Mouse (Mus musculus) right cerebral cortex, postnatal 4 days (tissue): ENCODE data around the gene Ulk1.
A peak's percentile ranks its signal among the peaks of the same experiment; 100 is the strongest.
"Not testable (repeated sequence)": the region's sequence is repeated elsewhere in the genome, so short reads cannot be mapped to it uniquely, and the experiment has no call there.

ENCODE experiments used
- DNase-seq: peaks from one replicate; pipeline ENCODE4 v3.0.0-alpha.2; 2022

The Ulk1 gene

GRCm38 (mm10) chr5:110804012-110804743 is 5.7 kb downstream of the Ulk1 start:
- no peak for DNase-seq

DNA sequence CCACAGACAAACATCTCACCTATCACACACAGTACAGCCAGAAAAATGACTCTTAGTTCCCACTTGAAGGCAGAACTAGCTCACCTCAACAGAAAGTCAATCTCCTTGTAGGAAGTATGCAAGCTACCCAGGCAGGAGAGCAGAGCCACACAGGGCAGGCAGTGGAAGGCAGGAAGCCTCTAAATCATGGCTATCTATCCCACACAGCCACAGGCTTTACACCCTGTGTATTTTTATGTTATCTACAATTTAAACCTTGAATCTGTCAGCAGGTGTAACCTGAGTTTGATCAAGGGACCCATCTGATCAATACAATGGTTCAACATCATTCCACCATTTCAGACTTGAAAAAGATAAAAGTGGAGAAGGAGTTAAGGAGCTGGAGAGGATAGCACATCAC is 7.1 kb downstream of the Ulk1 start:
- no peak for DNase-seq

DNA sequence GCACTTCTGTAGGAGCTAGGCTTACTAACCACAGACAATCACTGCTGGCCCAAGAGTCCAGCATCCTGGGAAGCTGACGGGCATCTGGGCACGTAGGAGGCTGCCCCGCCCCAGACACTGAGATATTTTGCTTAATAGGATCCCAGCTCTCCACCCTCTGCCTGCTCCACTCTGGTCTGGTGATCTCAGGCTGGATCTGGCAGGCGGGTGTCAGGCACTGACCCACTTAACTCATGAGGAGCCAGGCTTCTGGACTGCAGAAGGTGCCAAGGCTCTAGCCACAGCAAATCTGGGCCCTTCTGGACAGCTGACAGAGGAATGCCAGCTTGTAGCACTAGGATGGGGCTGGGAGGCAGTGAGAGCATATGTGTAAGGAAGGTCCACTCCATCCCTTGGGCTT is 7.7 kb downstream of the Ulk1 start:
- no peak for DNase-seq

- DNase-seq, result no peak
These were observed 8.8 kb downstream of the Ulk1 start for GRCm38 (mm10) chr5:110801036-110801624.

GRCm38 (mm10) chr5:110797696-110798095 is 12.2 kb downstream of the Ulk1 start:
- DNase-seq, result no peak

GRCm38 (mm10) chr5:110794363-110794762 is 15.5 kb downstream of the Ulk1 start:
- no peak for DNase-seq

GRCm38 (mm10) chr5:110788684-110789083 is 21.2 kb downstream of the Ulk1 start:
- DNase-seq, result peak; percentile 33

GRCm38 (mm10) chr5:110786081-110786835 is 23.6 kb downstream of the Ulk1 start:
- DNase-seq, result no peak

GRCm38 (mm10) chr5:110783150-110783549 is 26.7 kb downstream of the Ulk1 start:
- no peak for DNase-seq

GRCm38 (mm10) chr5:110781529-110782238 is 28.2 kb downstream of the Ulk1 start:
- no peak for DNase-seq

GRCm38 (mm10) chr5:110780761-110781528 is 29.0 kb downstream of the Ulk1 start:
- no peak for DNase-seq

DNA sequence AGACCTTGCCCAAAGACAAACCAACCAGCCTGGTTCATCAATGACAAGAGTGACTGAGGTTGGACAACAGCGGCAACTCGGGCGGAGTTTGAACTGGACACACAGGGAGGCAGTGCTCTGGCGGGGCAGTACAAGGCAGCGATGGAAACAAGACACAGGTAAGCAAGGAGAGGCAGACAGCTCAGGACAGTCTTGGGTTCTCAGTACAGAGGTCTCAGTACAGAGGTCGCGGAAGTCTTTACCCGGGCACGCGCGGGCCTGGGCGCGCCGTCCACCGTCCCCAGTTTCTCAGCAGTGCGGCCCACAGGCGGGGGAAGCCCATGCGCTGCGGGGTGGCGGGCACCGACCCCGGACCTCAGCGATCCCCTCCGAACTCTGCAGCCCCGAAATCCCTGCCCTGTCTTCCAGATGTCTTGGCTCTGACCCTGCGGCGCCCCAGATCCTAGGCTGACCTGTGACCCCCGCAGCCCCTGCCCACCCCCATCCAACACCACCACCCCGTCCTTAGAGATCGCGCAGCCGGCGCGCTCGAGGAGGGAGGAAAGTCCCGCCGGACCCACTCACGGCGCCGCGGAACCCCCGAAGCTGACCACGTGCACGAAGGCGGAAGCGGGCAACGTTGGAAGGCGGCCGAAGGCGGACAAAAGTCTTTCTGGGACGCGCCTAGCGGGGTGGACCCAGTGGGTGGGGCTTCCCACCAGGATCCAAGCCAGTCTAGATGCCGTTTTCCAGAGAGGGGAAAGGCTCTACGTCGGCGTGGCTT is 29.7 kb downstream of the Ulk1 start, which contains the start of gene Pus1:
Gene Pus1 (minus strand): TSS at position 662 of the 763 bp plus-strand sequence.
- DNase-seq, result peak; percentile 91

DNA sequence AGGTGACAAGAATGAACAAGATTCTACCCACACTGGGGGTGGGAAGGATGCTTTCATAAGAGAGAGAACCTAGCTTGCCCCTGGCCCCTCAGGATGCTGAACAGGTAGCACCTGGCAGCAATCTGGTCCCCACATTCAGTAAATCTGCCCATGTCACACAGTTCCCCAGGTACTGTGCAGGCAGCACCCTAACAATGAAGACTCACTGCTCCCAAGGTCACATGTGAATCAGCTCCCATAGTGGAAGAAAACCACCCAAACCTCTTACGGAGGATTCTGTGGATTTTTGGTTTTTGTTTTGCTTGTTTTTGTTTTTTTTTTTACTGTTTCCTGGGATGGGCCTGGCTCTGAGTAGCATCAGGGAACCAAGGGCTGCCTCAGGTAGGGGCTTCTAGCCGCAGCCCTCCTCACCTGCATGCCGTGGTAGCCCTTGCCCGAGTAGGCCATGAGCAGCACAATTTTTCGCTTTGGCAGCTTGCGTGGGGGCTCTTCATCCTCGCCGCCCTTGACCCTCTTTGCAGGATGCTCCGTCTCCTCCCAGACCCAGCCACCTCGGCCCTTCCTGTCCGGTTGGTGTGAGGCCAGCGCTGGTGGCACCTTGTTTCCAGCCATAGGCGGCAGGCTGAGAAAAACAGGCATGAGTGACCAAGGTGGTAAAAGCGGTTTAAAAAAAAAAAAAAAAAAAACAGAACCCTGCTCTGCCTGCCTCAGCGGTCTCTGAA is 30.5 kb downstream of the Ulk1 start:
- no peak for DNase-seq

DNA sequence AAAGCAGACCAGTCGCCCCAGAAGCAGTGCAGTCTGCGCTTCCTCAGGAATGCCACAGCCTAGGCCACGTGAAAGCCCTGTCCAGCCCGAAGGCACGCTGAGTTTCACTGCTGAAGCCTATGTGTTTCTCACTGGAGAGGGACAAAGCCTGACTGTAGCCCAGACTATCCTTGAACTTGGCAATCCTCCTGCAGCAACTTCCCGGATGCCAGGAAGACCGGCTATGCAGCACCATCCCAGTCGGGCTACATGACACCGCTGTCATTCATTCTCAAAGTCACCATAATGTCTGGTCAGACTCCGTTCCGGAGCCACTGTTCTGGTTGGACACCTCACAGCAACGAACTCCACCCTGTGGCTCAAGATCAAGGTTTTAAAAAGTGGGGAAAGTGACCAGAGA is 31.6 kb downstream of the Ulk1 start:
- DNase-seq, result no peak

GRCm38 (mm10) chr5:110776141-110776540 is 33.8 kb downstream of the Ulk1 start:
- DNase-seq, result no peak

- DNase-seq, result no peak
These were observed 35.4 kb downstream of the Ulk1 start for GRCm38 (mm10) chr5:110774511-110774910.

- DNase-seq, result not testable (repeated sequence)
These were observed 37.0 kb downstream of the Ulk1 start for GRCm38 (mm10) chr5:110772945-110773344.

DNA sequence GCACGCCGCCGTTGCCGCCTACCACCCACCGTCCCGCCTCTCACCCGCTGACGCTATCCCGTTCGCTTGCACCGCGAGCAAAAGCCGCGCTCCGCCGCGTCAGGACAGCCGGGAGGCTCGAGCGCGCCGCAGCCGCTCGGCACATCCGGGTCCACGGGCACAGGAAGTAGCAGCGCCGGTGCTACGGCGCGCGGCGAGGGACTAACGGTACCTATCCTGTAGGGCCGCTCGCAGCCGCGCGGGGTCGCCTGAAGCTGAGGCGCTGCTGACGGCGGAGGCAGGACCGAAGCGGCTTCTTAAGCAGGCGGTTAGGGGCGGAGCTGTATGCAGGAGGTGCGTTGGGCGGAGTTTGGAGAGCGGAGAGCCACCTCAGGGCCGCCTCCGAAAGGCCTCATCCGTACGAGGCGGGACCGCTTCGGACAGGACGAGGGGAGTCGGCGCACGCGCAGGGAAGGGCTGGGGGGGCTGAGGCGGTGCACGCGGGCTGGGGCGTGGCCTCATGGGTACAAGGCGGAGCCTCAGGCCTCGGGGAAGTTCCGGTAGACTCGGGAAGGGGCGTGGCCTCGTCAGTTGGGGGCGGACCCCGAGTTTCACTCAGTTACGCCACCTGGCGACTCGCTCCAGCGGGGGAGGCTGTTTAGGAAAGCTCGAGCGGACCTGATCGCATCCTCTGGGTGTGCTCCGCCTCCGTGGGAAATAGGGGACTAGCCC is 39.3 kb downstream of the Ulk1 start, which contains the start of gene Ep400:
Gene Ep400 (minus strand): TSS at position 270 of the 711 bp plus-strand sequence.
- DNase-seq, result peak; percentile 100

DNA sequence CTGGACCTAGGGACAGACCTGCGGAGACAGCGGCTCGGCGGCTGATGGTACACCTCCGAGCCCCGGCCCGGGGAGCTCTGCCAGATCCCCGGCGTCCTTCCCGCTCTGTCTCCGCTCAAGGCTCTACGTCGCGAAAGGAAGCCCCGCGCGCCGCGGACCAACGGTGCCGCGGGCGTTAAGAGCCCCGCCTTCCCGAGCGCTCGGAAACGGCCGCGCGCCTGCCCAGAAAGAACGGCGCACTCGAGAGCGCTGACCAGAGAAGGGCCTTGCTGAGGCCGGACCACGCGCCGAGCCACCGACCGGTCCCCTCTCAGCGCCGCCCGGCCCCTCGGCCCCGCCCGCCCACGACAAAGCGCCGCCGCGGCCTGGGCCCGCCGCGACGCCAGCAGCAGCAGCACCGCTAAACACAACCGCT is 39.9 kb downstream of the Ulk1 start:
- peak; percentile 59 for DNase-seq

GRCm38 (mm10) chr5:110769272-110769671 is 40.6 kb downstream of the Ulk1 start:
- no peak for DNase-seq
